Mouse (Mus musculus): ENCODE measurements at regions not wholly inside any gene's neighbourhood (a gene's known extent, or its start where the extent isn't known, plus 50 kb on each side); places are given as distances from the start of the nearest gene placed in this dataset.

DNA sequence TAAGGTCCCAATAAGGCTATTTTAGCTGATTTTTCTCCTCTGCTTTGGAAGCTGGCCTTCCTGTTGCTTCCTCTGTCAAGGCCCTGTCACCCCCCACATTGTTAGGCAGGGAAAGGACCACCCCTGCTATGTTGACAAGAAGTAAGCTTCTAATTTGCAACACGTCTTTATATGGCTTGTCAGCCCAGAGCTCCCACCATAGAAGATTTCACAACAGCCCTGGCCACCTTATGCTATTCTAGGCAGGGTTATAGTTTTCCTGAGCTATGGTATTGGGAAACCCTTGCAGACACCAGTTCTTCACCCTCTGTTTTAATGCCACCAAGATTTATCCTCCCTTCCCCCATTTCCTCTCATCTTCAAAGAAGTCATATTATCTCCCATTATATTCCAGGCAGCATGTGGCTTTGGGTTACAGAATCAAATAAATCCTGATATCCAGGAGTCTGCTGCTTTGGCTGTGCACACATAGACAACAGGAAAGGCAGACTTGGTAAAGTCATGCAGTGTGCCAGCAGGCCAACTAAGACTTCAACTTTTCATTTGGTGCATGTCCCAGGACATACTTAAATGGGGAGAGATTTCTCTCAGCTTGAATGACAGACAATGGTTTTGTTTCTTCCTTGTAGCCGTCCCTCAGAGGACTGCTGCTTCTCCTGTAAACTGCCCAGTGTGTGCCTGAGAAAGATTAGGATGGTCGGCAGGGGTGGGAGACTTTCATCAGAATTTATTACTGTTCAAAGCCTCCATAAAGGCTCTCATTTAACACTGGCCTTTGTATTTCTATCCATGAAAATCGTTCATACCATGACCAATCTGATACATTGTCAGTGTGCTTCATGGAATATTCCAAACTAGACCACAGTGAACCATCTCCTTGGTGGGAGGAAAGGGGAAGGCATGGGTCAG is 146.2 kb upstream of the Hhip start:
- Histone ChIP-seq H3K27ac (ENCODE audit: insufficient read depth, low read depth, low read length, poor library complexity, severe bottlenecking) (no peak overlapping the region), H3K36me3 (ENCODE audit: control insufficient read depth, insufficient read depth, low read length, poor library complexity, severe bottlenecking) (no peaks in the 10 kb centered on the region), H3K4me3 (ENCODE audit: insufficient read depth in 1 of 2, low read depth in 1 of 2, low read length in 2 of 2, poor library complexity in 1 of 2, severe bottlenecking in 1 of 2) (no peak overlapping the region), H3K9ac (ENCODE audit: insufficient read depth, low read depth, low read length, poor library complexity, severe bottlenecking) (no peak overlapping the region), H3K9me3 (ENCODE audit: control insufficient read depth, insufficient read depth, low read depth, low read length) (no peaks in the 10 kb centered on the region), H3K4me1 (ENCODE audit: control insufficient read depth in 2 of 2, insufficient read depth in 2 of 2, low read length in 2 of 2, poor library complexity in 1 of 2) (no peaks in the 10 kb centered on the region)
- TF ChIP-seq CHD2 (IDR thresholded peaks at IDR 0.05; ENCODE audit: low read depth, low read length) (no peak), MAFK (IDR thresholded peaks at IDR 0.05; ENCODE audit: insufficient read depth, low read depth, low read length) (no peak), ZNF384 (IDR thresholded peaks at IDR 0.05; ENCODE audit: low read depth, low read length) (no peak), ZC3H11A (IDR thresholded peaks at IDR 0.05; ENCODE audit: borderline replicate concordance, low read depth, low read length) (no peak), HCFC1 (IDR thresholded peaks at IDR 0.05; ENCODE audit: borderline replicate concordance, insufficient read depth, low read length) (no peak)
- in situ Hi-C loops (cut with MboI; ENCODE audit: low sequenced_read_pairs in 2 of 2, unreplicated experiment in 2 of 2), result no loop called here
- no peak for DNase-seq (ENCODE audit: low read depth, low spot score)

- in situ Hi-C loops (cut with MboI; ENCODE audit: low sequenced_read_pairs in 2 of 2, unreplicated experiment in 2 of 2), result no loop called here
- no peaks in the 10 kb centered on the region for H3K4me1 ChIP-seq (ENCODE audit: control insufficient read depth in 2 of 2, insufficient read depth in 2 of 2, low read length in 2 of 2, poor library complexity in 1 of 2)
- TF ChIP-seq HCFC1 (IDR thresholded peaks at IDR 0.05; ENCODE audit: borderline replicate concordance, insufficient read depth, low read length) (no peak), ZC3H11A (IDR thresholded peaks at IDR 0.05; ENCODE audit: borderline replicate concordance, low read depth, low read length) (no peak), MAFK (IDR thresholded peaks at IDR 0.05; ENCODE audit: insufficient read depth, low read depth, low read length) (no peak), ZNF384 (IDR thresholded peaks at IDR 0.05; ENCODE audit: low read depth, low read length) (no peak), CHD2 (IDR thresholded peaks at IDR 0.05; ENCODE audit: low read depth, low read length) (no peak)
- no peak overlapping the region for H3K9ac ChIP-seq (ENCODE audit: insufficient read depth, low read depth, low read length, poor library complexity, severe bottlenecking)
- no peak for DNase-seq (ENCODE audit: low read depth, low spot score)
- H3K4me3 ChIP-seq (ENCODE audit: insufficient read depth in 1 of 2, low read depth in 1 of 2, low read length in 2 of 2, poor library complexity in 1 of 2, severe bottlenecking in 1 of 2), result no peak overlapping the region
- H3K36me3 ChIP-seq (ENCODE audit: control insufficient read depth, insufficient read depth, low read length, poor library complexity, severe bottlenecking), result no peaks in the 10 kb centered on the region
- no peaks in the 10 kb centered on the region for H3K9me3 ChIP-seq (ENCODE audit: control insufficient read depth, insufficient read depth, low read depth, low read length)
- H3K27ac ChIP-seq (ENCODE audit: insufficient read depth, low read depth, low read length, poor library complexity, severe bottlenecking), result no peak overlapping the region
These were observed 139.9 kb upstream of the Hhip start for GRCm38 (mm10) chr8:80197680-80198079.

DNA sequence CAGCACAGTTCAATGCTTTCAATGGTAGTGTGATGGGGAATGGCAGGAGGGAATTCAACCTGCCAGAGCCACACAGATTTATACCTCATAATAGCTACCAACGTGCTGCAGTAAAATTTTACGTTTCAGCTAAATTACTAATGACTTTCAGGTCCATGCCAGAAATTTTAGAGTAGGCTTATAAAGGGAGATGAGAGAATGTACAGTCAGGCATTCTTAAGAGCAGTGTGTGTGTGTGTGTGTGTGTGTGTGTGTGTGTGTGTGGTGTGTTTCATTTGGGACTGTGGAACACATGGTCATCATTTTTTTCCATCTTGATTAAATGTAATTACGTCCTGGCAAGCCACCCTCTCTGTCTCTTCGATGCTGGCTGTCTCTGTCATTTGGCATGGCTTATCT is 132.7 kb upstream of the Hhip start:
- TF ChIP-seq ZNF384 (IDR thresholded peaks at IDR 0.05; ENCODE audit: low read depth, low read length), result no peak
- TF ChIP-seq MAFK (IDR thresholded peaks at IDR 0.05; ENCODE audit: insufficient read depth, low read depth, low read length), result no peak
- TF ChIP-seq CHD2 (IDR thresholded peaks at IDR 0.05; ENCODE audit: low read depth, low read length), result no peak
- no peak for TF ChIP-seq ZC3H11A (IDR thresholded peaks at IDR 0.05; ENCODE audit: borderline replicate concordance, low read depth, low read length)
- TF ChIP-seq HCFC1 (IDR thresholded peaks at IDR 0.05; ENCODE audit: borderline replicate concordance, insufficient read depth, low read length), result no peak

GRCm38 (mm10) chr8:80189797-80190509 is 132.1 kb upstream of the Hhip start:
- H3K36me3 ChIP-seq (ENCODE audit: control insufficient read depth, insufficient read depth, low read length, poor library complexity, severe bottlenecking), result no peaks in the 10 kb centered on the region
- H3K9ac ChIP-seq (ENCODE audit: insufficient read depth, low read depth, low read length, poor library complexity, severe bottlenecking), result no peak overlapping the region
- H3K9me3 ChIP-seq (ENCODE audit: control insufficient read depth, insufficient read depth, low read depth, low read length), result no peaks in the 10 kb centered on the region
- no peak overlapping the region for H3K27ac ChIP-seq (ENCODE audit: insufficient read depth, low read depth, low read length, poor library complexity, severe bottlenecking)
- no peaks in the 10 kb centered on the region for H3K4me1 ChIP-seq (ENCODE audit: control insufficient read depth in 2 of 2, insufficient read depth in 2 of 2, low read length in 2 of 2, poor library complexity in 1 of 2)
- in situ Hi-C loops (cut with MboI; ENCODE audit: low sequenced_read_pairs in 2 of 2, unreplicated experiment in 2 of 2), result no loop called here
- no peak for TF ChIP-seq ZNF384 (IDR thresholded peaks at IDR 0.05; ENCODE audit: low read depth, low read length)
- no peak for TF ChIP-seq CHD2 (IDR thresholded peaks at IDR 0.05; ENCODE audit: low read depth, low read length)
- TF ChIP-seq MAFK (IDR thresholded peaks at IDR 0.05; ENCODE audit: insufficient read depth, low read depth, low read length), result no peak
- no peak for TF ChIP-seq HCFC1 (IDR thresholded peaks at IDR 0.05; ENCODE audit: borderline replicate concordance, insufficient read depth, low read length)
- TF ChIP-seq ZC3H11A (IDR thresholded peaks at IDR 0.05; ENCODE audit: borderline replicate concordance, low read depth, low read length), result no peak
- H3K4me3 ChIP-seq (ENCODE audit: insufficient read depth in 1 of 2, low read depth in 1 of 2, low read length in 2 of 2, poor library complexity in 1 of 2, severe bottlenecking in 1 of 2), result no peak overlapping the region
- DNase-seq (ENCODE audit: low read depth, low spot score), result no peak

More for the DNA sequence above, 132.7 kb upstream of the Hhip start:
- H3K9me3 ChIP-seq (ENCODE audit: control insufficient read depth, insufficient read depth, low read depth, low read length), result no peaks in the 10 kb centered on the region
- H3K4me3 ChIP-seq (ENCODE audit: insufficient read depth in 1 of 2, low read depth in 1 of 2, low read length in 2 of 2, poor library complexity in 1 of 2, severe bottlenecking in 1 of 2), result no peak overlapping the region
- no peak overlapping the region for H3K27ac ChIP-seq (ENCODE audit: insufficient read depth, low read depth, low read length, poor library complexity, severe bottlenecking)
- no peaks in the 10 kb centered on the region for H3K4me1 ChIP-seq (ENCODE audit: control insufficient read depth in 2 of 2, insufficient read depth in 2 of 2, low read length in 2 of 2, poor library complexity in 1 of 2)
- in situ Hi-C loops (cut with MboI; ENCODE audit: low sequenced_read_pairs in 2 of 2, unreplicated experiment in 2 of 2), result no loop called here
- H3K36me3 ChIP-seq (ENCODE audit: control insufficient read depth, insufficient read depth, low read length, poor library complexity, severe bottlenecking), result no peaks in the 10 kb centered on the region
- no peak for DNase-seq (ENCODE audit: low read depth, low spot score)
- H3K9ac ChIP-seq (ENCODE audit: insufficient read depth, low read depth, low read length, poor library complexity, severe bottlenecking), result no peak overlapping the region
